Mouse (Mus musculus): ENCODE results near the gene Alox15.
"Not testable (repeated sequence)": the region's sequence is repeated elsewhere in the genome, so short reads cannot be mapped to it uniquely, and the experiment has no call there.

Gene Alox15

GRCm38 (mm10) chr11:70351868-70352267, at the start of gene Alox15:
Gene Alox15 (minus strand): TSS chr11:70352031.
- no peak for DNase-seq

DNA sequence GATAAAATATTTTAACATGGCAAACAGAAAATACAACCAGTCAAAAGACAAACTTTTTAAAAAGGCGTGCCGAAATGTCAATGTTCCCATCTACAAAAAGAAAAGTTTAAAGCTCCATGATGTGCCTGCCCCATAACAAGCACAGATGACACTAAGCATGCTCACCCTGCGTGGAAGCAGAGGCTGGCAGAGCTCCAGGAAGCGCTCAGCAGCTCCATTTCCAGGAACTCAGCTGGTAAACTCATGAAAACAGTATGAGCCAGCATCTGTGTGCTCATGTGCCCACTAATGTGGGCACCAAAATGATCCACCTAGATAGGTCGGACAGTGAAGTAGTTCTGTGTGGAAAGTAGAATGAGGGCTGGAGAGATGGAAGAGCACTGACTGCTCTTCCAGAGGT, 37.6 kb upstream of the Alox15 start:
- peak in 1 of 2 experiments; percentile 37 for DNase-seq

DNA sequence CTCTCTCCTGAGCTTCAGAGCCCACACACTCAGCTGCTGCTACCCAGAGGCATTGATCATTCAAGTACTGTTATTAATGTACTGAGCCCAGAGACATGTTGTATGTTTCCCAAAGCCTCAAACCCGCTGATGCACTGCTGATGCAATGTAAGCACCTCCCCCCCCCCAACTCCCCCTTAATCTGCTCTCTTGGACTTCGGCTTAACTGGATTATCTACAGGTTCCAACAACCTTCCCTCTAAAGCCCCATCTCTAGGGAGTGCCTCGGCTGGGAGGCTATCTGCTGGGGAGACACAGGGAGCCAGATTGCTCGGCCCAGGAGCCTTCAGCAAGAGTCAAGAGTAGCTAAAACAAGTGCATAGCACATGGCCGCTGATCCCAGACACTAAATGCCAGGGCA, 35.6 kb upstream of the Alox15 start:
- DNase-seq = no peak

- no peak for DNase-seq
Observed at GRCm38 (mm10) chr11:70384136-70384535, 32.3 kb upstream of the Alox15 start.

DNA sequence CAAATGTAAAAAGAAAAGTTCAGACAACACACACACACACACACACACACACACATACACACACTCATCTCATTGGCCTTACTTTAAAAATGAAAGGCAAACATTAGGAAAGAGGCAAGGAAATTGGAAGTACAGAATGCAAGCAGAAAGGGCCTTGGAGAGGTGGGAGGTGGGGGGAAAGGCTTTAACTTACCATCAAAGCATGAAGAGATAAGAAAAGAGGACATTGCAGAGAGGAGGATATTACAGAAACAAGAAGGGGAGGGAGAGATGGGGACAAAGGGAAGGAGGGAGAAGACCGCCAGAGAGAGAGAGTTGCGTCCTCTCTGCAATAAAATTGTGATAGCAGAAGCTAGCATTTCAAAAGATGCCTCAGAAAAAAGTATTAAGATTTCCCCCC, 29.5 kb upstream of the Alox15 start:
- no peak for DNase-seq

GRCm38 (mm10) chr11:70380478-70381005, 28.7 kb upstream of the Alox15 start:
- no peak for DNase-seq

DNA sequence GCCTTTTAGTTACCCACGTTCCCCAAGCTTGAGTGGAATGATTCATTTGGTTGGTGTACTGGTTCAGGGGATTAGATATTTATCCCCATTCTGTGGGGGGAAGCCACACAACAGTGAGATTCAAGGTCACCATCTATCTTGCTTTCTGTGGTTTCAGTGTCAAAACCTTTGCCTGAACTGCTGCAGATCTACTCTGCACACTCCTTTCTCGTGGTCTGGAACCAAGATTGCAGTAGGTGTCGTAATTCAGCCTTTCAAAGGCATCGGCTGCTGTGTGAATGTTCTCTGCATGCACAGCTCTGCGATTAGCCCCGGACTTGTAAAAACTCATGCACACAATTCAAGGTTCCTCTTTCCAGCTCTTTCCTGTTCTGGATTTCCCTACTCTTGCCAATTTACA, 24.2 kb upstream of the Alox15 start:
- DNase-seq = no peak

DNA sequence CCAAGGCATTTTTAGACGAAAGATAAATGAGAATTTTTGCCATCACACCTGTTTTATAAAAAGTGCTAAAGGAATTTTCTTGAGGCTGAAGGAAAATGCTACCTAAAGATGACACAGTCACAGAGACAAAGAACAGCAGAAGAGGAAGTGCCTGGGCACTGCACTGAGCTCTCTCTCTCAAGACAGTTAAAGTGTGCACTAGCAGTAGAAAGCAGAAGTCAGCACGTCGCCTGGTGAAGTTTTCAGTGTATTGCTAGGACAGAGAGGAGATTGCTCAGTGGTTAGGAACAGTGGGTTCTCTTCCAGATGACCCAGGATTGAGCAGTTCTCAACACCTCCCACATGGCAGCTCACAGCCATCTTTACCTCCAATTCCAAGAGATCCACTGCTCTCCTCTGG, 22.5 kb upstream of the Alox15 start:
- DNase-seq = no peak

DNA sequence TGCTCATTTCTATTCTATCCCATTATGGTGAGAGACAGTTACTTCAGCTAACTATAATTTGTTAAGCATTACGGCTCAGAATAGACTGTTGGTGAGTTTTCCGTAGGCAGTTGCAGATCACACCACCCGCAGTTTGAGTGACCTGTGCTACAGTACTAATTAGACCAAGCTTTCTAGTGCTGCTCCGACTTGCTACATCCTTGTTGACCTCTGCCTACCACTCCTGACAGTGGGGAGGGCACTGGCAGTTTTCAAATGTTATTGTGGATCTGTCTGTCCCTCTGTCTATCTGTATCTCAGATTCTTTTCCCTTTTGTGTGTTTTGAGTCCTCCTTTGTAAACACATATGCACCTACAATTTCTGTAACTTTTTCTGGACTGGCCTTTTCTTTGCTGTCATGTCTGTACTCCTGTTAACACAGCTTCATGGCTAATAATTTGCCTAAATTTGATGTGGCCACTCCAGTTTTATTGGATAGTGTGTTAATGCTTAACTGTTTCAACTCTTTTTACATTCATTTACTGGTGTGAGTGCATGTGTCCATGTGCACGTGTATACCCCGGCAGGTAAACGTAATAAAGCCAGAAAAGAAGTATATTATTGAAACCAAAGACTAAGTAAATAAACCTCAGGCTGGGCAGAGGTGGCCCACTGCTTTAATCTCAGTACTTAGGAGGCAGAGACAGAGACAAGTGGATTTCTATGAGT, 21.2 kb upstream of the Alox15 start:
- no peak for DNase-seq

GRCm38 (mm10) chr11:70372396-70372795, 20.6 kb upstream of the Alox15 start:
- DNase-seq = no peak

DNA sequence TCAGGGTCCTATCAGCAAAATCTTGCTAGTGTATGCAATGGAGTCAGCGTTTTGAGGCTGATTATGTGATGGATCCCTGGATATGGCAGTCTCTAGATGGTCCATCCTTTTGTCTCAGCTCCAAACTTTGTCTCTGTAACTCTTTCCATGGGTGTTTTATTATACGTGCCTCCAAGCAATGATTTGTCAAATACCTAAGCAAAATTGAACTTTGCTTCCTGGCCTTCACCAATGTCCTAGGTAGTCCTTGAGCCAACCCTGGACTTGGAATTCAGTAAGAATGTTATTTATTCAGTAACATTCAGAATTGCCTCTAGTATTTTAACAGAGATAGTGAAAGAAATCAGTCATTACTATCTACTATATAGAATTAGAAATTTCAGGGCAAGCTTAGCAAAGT, 16.8 kb upstream of the Alox15 start:
- DNase-seq = not testable (repeated sequence)

- not testable (repeated sequence) for DNase-seq
Observed at GRCm38 (mm10) chr11:70367701-70368100, 15.9 kb upstream of the Alox15 start.

DNA sequence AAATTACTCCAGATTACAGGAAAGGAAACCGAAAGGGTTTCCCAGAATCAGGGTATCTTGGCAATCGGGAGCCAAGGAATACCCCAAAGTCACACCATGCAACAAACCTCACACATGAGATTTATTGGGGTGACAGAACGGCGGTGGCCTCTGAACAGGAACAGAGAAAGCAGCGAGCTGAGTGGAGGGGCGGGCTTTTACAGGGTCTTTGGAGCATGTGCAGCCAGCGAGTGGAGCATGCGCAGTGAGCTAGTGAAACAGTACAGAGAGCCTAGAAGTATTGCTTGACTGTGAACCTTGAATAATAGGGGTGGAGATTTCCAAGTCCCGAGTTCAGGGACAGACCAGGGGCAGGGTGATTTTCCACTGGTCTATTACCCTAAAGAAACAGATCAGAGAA, 3.2 kb downstream of the Alox15 start:
- no peak for DNase-seq

GRCm38 (mm10) chr11:70347861-70348260, 4.0 kb downstream of the Alox15 start:
- no peak for DNase-seq

DNA sequence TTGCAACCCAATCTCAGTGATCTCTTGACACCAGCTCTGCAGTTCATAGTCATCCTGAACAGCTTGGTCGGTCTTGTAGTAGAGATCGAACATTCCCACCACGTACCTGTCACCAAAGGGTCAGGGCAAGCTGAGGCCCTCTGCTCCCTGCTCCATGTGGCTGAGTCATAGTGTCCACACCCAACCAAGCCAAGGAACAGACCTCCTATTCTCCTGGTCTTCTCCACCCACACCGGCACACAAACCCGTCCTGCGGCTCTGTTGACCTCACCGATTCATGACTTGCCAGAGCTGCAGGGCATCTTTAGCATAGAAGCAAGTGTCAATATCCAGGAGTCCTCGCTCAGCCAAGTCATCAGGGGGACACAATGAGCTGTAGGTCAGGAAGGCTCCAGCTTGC, 6.3 kb downstream of the Alox15 start:
- DNase-seq = no peak

DNA sequence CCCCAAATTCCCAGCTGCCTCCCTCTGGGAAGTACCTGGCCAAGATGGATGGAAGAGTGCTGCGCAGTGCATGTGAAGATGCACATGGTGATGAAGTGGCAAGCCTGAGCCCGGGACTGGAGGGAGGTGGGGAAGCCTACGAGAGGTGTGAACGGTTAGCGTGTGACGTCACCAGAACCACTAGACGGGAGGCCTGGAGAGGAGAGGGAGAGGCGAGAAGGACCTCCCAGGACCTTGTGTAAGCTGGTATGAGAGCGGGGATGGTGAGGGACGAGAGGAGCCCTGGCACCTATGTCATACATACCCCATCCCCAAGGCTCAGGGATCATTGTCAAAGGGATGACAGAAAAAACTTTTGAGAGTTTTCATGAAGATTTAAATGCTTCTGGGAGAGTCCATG, 6.8 kb downstream of the Alox15 start:
- no peak for DNase-seq

GRCm38 (mm10) chr11:70339481-70339880, 12.3 kb downstream of the Alox15 start:
- no peak for DNase-seq

- DNase-seq = peak; percentile 50 to 77
Observed at GRCm38 (mm10) chr11:70334477-70334876, 17.4 kb downstream of the Alox15 start.

DNA sequence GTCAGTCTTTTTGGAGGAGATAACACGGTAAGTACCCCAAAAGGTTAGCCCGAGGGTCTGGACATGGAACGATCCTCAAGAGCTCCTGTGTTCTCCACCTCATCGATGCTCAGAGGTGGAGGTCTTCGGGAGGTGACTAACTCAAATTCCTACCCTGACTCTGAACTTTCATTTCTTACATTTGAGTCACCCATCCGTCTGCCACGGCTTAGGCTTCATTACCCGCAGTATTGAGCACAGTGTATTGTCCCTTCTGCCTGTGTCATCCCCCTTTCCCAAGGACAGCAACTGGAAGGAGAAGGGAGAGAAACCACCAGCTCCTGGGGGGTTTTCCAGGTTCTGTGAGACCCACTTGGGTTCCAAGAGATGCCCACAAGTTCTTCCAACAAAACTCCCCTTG, 27.1 kb downstream of the Alox15 start:
- DNase-seq = no peak

GRCm38 (mm10) chr11:70322528-70322927, 29.3 kb downstream of the Alox15 start, which contains the start of gene Alox12e:
Gene Alox12e (minus strand): TSS chr11:70322628.
- no peak for DNase-seq

DNA sequence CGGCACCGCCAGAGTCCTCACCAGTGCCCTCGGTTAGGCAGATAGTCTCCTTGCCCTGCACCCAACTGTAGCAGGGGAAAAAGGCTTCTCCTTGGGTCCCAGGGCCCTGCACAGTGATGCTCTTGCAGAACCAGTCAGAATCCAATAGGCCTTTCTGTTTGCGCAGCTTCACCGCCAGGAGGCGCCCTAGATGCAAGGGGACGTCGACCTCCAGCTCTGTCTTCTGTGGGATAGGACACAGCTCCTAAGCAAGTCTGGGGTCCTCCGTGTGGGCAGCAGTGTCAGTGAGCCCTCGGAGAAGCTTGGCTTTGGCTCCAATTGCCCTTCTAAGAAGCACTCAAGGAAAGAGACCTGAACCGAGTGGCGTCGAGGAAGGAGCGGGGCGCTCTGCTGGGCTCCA, 30.2 kb downstream of the Alox15 start:
- DNase-seq = peak; percentile 11 to 56

GRCm38 (mm10) chr11:70319614-70320013, 32.2 kb downstream of the Alox15 start:
- DNase-seq = peak in 1 of 2 experiments; percentile 8

DNA sequence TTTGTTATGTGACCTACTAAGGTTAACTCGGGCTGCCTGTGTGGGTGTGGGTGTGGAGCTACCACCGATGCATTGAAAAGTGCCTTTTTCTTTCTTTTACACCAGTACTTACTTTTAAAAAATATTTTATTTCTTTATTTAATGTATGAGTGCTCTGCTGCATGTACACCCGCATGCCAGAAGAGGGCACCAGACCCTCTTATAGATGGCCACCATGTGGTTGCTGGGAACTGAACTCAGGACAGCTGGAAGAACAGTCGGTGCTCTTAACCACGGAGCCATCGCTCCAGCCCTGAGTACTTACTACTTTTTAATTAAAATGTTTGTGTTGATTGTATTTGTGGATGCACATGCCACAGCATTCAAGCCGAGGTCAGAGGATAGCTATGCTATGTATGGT, 38.0 kb downstream of the Alox15 start:
- peak in 1 of 2 experiments; percentile 28 for DNase-seq

DNA sequence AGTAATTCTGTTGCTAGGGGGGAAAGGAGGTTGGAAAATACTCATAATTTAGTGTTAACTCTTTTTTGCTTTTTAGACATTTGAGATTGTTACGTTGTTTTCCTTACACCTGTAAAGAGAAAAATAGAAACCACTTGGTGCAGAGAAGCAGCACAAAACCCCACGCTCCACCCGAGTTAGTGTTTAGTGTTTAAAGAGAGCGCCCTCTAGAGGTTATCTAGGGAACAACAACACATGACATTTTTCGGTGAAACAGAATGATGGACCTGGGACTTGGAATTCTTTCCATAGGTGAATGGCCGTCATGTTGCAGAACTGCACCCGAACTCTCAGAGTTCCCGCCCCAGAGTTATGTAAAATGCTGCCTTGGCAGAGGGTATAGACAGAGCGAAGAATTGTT, 42.5 kb downstream of the Alox15 start:
- DNase-seq = peak; percentile 24 to 68

- no peak for DNase-seq
Observed at GRCm38 (mm10) chr11:70308296-70308695, 43.5 kb downstream of the Alox15 start.
